Mouse (Mus musculus) neutrophil, adult 83 days (primary cell): Measurements from ENCODE around the gene Spats1. TPM values are rescaled to one million over a fixed set of nuclear protein-coding genes. Genes with fewer than 3 reads are reported as not detected.

Experiments
- total RNA-seq, 2 experiments: library from RNA; stranded (reverse); gene quantifications; one replicate each; pipeline ENCODE4 v1.2.4; 2023

The Spats1 gene
- not detected for total RNA-seq

GRCm38 (mm10) chr17:45474669-45475465, at the start of gene Spats1:
Gene Spats1, minus strand, starts transcription at chr17:45475415.

DNA sequence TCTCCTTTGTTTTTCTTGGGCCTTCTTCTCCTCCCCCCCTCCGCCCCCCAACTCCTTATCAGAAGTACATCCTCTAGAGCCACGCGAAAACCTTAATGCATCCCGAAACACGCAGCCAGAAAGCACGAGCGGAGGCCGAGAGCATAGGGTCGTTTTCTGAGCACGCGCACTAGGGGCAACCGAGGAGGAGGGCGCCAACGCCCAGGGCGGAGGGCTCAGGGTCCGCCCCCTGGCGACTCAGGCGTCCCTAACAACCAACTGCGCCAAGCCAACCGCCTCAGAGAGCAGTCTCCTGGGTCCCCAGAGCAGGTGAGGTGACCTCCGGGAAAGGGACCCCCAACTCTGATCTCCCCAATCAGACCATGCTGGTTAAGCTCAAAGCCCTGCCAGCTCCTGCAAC, 48.0 kb upstream of the Spats1 start, which contains the start of gene Tcte1:
Gene Tcte1, plus strand, starts transcription at position 172 of the 400 bp plus-strand sequence.

GRCm38 (mm10) chr17:45506700-45507189, 31.5 kb upstream of the Spats1 start, which contains the start of gene Aars2:
Gene Aars2, plus strand, starts transcription at chr17:45506841.

DNA sequence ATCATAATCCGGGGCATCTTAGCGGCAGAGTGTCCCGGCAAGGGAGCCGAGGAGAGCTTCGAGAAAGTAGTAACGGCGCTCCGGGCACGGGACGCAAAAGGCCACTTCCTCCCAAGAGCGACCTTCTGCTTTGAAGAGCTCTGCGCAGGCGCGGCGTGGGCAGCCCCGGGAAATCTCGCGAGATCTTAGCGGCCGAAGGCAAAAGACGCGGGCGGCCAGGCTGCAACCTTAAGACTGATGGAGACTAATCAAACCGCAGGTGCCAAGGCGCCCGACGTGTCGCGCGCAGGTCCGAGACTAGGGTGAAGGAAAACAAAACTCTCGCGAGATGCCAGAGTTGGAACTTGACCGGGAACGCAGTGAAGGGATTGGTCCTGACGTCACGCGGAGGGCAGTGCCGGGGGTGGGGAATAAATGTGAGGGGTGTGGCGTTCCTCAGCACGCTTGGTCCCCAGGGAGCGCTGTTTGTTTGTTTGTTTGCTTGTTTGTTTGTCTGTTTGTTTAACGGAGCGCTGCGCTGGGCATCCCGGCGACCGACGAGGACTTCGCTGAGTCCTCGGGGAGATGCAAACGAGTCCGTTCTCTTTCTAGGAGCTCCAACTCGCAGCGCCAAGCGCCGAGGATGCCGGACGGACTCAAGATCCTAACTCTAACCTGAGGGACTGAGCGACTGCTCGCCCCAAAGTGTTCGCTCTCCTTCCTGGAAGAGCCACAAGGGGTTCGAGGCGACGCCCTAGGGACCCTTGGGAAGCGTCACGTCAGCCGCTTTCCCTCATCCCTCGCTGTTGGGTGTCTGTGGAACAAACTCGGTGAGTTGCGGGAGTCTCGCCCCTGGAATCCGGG, 41.6 kb downstream of the Spats1 start, which contains the start of gene Cdc5l:
Gene Cdc5l, minus strand, starts transcription at position 319 of the 843 bp plus-strand sequence.

Other genes starting within 250 kb of the Spats1 start
- 10 to 100 TPM; 53.5 to 61.6 TPM for gene Cdc5l, start 41.7 kb downstream of the Spats1 start, total RNA-seq
- gene Aars2, start 31.4 kb upstream of the Spats1 start, total RNA-seq = 1 to 10 TPM; 4.6 to 6.7 TPM
- not detected for gene Tcte1, start 48.0 kb upstream of the Spats1 start, total RNA-seq
- not detected for gene Tmem151b, start 74.3 kb upstream of the Spats1 start, total RNA-seq
- gene Nfkbie, start 80.3 kb upstream of the Spats1 start, total RNA-seq = 10 to 100 TPM; 34.6 to 36.3 TPM
- gene Slc35b2, start 88.5 kb upstream of the Spats1 start, total RNA-seq = 10 to 100 TPM; 35.4 to 35.6 TPM
- gene Hsp90ab1, start 97.9 kb upstream of the Spats1 start, total RNA-seq = 100 to 1,000 TPM; 550 to 621 TPM
- 10 to 100 TPM; 42.5 to 43.4 TPM for gene Slc29a1, start 124.2 kb upstream of the Spats1 start, total RNA-seq
- gene Mymx, start 126.7 kb upstream of the Spats1 start, total RNA-seq = not detected
- gene Capn11, start 183.9 kb upstream of the Spats1 start, total RNA-seq = under 1 TPM; 0.42 to 0.60 TPM
- gene Mrpl14, start 210.9 kb upstream of the Spats1 start, total RNA-seq = 10 to 100 TPM; 38.4 to 39.9 TPM
- gene Tmem63b, start 211.5 kb upstream of the Spats1 start, total RNA-seq = 10 to 100 TPM; 24.5 to 25.3 TPM